Mouse (Mus musculus) E14TG2a.4 (cell line): ENCODE data around the gene Fhl1.

Experiments
- CTCF ChIP-seq: conservative IDR thresholded peaks from 2 replicates; pipeline ENCODE4 v1.5.1; 2014; ENCODE audit warnings: low read length
- POU5F1 ChIP-seq: IDR thresholded peaks from 2 replicates; pipeline ENCODE4 v1.6.1; 2014; ENCODE audit warnings: low read length, borderline replicate concordance

DNA sequence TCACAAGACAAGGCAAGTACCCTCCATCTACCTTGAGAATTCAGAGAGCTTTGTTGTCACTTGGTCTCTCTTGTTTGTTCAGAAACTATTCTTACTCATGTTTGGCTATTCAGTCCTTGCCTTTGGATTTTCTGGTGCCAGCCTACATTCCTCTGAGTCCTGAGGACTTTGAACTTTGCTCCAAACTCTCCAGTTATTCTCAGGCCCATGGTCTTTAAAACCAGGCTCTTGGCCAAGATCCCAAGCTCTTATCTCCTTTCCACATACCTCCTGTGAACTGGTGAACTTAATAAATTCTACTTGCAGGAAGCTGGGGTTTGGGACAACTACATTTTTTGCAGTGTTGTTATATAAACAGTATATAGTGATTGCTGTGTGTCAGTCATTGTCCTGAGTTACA lies 38.3 kb downstream of the Fhl1 start:
- TF ChIP-seq CTCF = no peak
- TF ChIP-seq POU5F1 = no peak
